Mouse (Mus musculus) erythroblast, adult 5-6 weeks (primary cell): ENCODE measurements at regions not wholly inside any gene's neighbourhood (a gene's known extent, or its start where the extent isn't known, plus 50 kb on each side); places are given as distances from the start of the nearest gene placed in this dataset.

Source experiments
- ATAC-seq: replicated peaks from 2 replicates; pipeline ENCODE4 v1.8.0; 2016; ENCODE audit warnings: moderate number of reproducible peaks, mild to moderate bottlenecking, moderate TSS enrichment, inconsistent platforms; ENCODE audit not compliant: poor library complexity, low FRiP score, severe bottlenecking

DNA sequence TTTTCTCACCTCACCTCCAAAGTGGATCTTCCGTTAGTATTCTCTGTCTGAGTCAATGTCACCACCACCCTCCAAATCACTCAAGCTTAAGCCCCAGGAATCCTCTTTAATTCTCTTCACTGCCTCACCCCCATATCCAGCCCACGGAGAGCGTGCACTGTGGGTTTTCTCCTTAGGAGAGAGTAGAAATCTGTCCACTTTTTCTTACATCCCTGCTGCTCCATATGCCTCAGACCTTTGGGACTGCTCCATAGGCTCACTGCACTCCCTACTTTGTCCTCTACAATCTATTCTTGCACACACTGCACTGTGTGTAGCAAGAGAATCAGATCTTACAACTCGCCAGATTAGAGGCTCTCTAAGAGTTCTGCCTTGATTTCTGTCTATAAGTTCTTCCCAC is 1971.2 kb upstream of the Lrrc6 start:
- ATAC-seq, result no peak

DNA sequence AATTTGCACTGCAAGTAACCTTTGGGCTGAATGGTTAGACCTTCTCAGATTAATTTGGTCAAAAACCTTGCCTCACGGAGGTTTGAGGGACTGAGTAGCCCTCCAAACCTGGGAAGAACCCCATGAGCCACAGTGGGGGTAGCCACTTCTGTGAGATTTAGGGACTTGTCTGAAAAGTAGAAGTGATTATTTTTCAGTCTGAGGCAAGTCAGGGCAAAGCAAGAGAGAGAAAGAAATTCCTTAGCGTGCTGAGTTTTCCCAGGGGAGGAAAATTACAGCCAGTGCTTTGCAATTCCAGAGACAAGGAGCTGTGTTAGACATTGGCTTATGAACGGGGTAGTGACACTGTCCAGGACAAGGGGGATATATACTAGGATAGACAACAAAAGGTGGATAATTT is 1962.1 kb upstream of the Lrrc6 start:
- ATAC-seq, result no peak

DNA sequence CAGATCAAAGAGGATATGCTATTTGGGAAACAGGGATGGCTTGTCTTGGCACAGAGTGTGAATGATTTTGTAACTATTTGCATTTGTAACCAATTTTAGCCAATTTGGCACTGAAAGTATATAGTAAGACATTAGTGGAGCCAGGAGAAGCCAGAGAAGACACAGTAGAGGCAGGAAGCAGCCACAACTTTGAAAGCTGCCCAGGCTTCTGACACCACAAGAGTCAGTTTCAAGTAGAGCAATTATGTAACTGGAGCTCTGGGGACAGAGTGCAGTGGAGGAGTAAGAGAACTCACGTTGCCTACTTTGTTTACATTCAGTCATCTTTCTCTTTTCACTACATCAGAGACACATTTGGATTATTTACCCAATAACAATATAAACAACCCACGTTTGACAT is 1956.5 kb upstream of the Lrrc6 start:
- no peak for ATAC-seq

DNA sequence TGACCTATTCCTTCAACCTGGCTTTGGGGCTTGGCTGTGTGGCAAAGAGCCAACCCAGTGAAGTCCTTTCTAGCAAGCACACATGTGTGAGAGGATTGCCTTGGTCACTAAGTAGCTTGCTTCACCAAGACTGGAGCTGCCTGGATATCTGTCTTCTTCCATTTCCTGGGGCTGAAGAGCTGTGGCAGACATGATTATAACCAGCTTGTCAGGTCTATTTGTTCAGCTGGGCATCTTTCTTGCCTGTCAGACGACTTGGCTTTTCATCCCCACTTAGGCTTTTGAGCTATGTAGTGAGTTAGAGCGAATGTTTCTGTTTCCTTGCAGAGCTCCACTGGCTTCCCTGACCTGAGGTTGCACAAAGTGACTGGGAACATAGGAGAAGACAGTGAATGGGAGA is 1951.3 kb upstream of the Lrrc6 start:
- no peak for ATAC-seq

DNA sequence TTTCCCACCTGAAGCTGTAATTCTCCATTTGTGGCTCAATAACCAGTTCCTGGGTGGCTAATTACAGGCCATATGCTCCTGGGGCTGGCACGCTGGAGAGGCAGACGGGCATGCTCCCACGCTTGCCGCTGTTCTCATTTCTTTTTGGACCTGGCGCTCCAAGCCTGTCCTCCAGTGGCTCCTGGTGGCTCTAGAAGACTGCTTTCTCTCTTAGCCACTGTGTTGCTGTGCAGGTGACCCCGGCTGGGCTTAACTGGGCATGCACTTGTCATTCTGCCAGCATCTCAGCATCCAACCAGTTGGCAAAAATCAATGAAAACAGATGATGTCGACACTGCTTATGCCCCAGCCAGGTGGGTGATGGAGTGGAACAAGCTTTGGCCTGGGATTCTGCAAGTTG is 1944.6 kb upstream of the Lrrc6 start:
- no peak for ATAC-seq

DNA sequence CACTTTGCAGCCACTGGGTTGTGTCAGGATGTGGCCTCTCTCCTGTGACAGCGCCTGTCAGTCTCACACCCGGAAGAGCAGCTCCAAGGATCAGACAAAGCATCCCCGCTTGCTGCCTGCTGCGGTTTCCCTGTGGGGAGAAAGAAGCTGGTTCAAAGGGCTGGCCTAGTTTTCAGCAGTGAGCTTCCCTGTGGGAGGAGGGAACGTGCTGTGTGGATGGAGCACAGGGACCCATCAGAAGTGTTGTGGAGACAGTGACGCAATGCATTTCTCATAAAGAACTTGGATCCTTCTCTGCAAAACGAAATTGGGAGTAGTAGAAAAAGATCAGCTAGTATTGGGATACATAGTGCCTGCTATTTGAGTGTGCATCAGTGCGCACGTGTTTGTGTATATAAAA is 1939.9 kb upstream of the Lrrc6 start:
- no peak for ATAC-seq

DNA sequence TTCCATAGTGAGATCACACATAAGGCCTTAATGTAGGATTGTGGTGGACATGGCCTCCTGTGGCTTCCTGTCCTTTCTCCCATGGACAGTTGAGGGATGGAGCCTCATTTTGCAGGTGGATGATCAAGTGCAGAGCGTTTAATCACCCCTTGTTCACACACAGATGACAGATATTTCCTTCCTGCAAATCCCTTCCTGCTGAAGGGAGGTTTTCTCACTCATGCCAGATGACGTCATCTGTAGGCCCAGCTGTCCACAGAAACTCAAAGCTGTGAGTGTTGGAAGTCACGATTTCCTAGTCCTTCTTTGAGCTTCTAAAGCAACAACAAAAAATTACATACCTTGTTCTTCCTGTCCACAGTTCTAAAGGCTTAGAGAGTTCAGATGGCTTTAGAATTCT is 1935.3 kb upstream of the Lrrc6 start:
- no peak for ATAC-seq

DNA sequence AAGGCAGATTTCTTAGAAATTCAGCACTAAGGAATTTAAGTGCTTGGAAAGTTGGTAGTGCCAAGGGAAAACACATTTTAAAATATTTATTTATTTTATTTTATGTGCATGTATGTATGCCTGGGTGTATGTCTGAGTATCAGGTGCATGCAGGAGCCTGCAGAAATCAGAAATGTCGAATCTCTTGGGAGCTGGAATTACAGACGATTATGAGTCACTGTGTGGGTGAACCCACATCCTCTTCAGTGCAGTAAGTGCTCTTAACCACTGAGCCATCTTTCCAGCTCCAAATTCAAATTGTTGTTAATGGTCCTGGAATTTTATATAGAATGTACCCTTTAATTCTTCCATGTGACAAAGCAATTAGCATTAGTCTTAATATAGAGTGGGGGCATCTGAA is 1930.5 kb upstream of the Lrrc6 start:
- ATAC-seq, result no peak

DNA sequence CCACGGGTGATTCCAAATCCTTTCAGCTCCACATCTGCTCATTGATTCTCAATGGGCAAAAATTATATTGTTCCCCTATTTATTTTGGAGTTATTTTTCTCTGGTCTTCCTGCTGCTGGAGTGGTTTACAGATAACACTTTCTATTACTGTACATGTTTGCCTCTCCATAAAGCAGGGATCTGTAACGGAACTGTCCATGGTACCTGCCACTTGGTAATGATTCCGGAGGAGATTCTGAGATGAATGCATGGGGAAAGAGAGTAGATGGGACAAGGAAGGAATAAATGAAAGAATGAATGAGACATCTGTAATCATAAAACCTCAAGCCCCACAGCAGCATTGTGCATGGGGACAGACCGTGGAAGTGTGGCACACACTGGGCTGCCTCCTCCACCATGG is 1929.8 kb upstream of the Lrrc6 start:
- no peak for ATAC-seq

DNA sequence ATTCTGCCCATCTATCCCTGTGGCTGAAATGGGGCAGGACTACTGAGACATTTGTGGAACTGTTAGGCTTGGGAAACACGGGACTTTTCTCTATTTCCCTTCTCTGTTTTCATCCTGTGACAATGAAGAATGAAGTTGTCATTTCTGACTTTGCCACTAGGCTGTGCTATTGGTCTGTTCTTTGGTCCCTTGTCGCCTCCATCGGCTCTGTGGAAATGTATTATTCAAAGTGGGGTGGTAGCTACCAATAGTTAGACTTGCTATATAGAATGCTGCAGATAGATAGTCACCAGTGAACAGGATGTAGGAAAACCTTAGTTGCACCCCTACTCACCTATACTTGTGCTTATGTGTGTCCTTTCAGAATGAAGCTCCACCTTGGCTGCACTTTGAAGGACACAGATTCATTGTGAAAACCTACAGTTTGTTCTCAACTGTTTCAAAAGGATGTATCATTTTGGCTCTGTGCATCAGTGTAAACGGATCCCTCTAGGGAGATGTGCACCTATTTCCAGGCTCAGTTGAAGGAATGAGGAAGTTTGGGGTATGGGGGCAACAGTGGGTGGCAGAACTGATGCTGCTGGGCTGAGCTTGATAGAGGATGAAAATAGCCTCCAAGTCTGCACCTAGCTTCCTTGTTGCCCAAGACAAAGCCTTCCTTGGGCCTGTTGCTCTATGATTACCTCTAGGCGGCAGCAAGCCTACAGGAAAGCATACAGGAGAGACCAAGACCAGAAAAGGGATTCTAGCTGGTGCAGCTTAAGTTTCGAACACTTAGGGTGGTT is 1927.9 kb upstream of the Lrrc6 start:
- ATAC-seq, result no peak

DNA sequence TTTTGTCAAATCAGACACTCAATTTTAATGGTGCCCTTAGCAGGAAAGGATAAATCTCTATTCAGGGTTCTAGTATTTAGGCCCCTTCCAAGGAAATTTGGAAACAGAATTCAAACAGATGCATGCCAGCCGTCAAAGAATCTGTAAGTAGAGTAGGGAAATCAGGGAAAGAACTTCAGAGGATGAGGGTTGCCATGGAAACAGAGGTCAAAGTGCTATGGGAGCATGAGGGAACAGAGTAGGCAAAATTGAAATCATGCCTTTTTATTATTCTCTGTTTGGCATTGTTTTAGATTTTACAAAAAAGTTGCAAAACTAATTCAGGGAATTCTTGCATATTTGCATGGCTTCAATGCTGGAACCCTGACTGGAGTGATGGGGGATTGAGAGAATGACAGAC is 1916.4 kb upstream of the Lrrc6 start:
- no peak for ATAC-seq

DNA sequence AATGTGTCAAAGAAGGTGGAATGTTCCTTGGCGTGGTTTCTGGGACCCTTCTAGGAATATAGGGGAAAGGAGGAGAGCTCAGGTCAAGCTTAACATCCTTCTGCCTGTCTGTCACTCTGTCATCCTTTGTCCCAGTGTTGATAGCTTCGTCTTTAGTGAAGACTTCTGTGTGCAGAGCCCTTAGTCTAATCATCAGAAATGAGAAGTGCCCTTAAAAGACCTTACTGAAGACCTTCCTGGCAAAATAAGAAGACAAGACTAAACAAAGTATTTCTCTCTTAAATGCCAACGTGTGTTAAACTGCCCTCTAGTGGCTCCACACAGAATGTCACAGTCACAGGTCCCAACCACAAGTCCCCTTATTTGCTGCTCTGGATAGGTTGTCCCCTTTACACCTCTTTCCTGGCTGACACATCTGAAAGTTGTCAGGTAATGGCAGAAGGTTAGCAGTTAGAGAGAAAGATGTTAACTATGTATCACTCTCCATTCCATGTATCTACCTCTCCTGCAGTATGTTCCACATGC is 1914.8 kb upstream of the Lrrc6 start:
- no peak for ATAC-seq

DNA sequence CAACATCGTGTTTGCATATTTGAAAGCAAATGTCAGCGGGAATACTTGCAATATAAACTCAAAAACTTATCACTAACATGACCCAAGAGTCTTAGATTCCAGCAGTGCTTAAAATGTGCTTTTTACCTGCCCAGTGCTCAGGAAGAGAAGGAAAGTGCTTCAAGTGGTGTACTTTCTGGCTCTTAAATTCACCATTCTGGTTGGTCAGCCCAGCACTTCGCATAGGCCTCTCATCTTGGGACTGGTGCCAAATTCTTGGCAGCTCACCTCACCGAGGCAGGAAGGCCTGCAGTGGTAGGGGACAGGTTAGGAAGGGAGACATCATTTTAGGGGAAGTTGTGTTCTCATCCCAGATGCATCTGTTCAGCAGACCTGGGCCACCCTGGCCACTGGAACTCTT is 1913.3 kb upstream of the Lrrc6 start:
- ATAC-seq, result no peak

DNA sequence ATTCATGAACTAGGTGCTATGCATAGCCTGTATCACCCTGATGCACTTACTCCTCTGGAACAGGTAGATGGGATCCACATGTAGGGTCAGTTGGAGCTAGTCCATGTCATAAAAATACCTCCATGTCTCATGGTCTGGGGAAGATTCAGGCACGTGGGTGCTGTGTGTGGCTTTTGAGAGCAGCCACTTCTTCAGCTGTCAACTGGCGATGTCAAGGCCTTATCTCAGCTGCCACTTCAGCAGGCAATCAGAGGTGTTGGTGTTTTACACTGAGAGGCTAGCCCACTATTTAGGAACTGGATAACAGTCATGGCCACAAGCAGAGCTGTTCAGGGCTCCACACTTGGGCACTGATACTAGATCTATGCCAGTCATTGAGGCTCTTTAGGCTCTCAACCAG is 1912.0 kb upstream of the Lrrc6 start:
- no peak for ATAC-seq

DNA sequence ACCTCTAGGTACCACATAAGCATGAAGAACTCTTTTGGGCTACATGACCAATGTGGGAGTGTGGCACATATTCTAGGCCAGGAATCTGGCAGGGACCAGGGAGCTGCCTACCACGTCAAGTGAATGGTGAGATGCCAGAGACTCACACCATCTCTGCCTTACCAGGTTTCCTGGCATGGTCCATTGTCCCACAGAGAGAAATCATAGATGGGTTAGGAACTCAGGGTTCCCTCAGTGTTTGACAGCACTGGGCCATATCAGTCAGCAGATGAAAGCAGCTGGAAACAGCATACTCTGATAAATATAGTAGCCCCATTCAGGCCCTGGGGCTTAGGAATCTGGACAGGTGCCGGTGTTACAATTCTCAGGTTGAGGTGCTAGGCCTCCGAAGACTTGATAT is 1911.4 kb upstream of the Lrrc6 start:
- ATAC-seq, result no peak

DNA sequence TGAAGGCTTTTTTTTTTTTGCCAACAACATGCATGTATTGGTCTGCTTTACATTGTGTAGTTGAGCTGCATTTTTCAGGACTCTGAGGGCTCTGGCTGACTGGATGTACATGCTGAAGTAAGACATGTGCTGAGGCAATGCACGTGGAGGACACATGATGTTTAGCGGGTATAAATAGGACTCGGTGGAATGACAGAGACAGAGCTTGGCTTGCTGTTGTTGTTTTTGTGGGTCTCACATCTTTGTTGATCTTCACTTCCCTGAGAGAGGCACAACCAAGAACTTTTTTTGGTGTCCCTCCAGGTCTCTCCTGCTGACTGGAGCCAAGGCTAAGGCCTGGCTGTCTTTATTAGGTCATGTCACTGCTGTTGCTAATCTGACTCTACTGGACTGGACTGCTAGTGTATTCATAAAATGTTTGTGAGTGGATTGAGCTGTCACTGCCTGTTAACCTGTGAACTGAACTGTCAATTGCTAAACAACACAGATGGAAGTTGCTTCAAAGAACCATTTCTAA is 1902.9 kb upstream of the Lrrc6 start:
- ATAC-seq, result no peak

DNA sequence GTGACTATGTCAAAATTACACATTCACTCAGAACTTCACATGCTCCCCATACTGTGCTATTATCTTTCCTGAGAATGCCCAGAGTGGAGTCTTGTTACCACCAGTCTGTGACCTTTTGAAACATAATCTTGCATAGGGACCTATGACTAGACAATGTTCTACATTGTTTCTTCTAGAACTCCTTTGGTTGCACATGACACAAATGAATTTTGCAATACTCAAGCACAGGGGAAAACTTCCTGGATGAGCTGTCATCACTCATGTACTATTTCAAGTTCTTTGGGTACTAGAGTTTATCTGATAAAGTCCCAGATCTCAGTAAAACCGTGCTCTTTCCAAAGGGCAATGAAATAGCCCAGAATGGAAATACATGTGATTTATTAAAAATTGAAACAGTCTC is 1901.0 kb upstream of the Lrrc6 start:
- ATAC-seq, result no peak

DNA sequence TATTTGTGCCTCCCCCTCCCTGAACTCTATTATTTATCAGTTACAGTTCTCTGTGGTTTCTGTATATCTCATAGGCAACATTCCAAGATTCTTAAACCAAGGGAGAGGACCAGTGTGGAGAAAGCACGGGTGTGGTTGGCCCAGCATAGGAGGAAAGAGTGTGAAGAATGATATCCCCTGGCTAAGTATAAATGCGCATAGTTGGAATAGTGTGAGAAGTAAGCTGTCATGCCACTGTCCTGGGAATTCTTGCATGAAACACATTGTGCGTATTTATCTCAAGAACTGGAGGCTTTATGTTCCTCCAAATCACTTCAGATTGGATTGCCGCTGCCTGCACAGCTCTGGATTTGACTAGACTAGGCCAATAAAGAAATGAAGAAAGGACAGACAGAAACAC is 1900.3 kb upstream of the Lrrc6 start:
- no peak for ATAC-seq

DNA sequence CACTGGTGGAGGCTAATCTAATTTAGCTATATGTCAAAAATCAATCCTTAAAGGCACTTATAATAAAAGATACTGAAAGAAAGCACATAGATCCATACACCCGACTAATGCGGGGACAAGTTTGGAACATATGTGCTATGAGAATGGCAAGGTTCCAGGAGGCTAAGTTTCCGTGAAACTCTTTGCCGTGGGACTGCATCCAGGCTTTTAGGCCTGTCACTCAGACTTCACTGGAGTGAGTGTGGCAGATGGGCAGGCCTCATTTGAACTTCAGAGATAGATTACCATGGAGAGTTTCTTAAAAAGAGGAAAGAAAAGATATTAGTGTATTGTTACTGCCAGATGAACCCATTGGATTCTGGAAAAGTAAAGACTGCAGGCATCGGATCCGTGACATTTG is 1895.9 kb upstream of the Lrrc6 start:
- ATAC-seq, result no peak

DNA sequence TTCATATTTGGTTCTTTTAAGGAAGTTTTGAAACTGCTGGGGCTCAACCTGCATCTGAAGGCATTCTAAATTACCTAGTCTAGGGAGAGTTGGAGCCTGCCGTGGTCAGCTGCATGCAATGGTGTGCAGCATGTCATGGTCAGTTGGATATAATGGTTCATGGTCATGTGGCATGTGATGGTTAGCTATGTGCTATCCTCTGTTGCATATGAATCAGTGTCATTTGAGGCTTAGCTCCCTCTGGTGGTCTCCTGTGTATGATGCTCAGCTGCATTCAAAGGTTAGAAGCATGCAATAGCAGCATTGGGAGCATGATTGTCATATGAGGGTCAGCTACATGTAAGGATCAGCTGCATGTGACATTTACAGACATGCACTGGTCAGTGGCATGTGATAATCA is 1894.0 kb upstream of the Lrrc6 start:
- no peak for ATAC-seq

DNA sequence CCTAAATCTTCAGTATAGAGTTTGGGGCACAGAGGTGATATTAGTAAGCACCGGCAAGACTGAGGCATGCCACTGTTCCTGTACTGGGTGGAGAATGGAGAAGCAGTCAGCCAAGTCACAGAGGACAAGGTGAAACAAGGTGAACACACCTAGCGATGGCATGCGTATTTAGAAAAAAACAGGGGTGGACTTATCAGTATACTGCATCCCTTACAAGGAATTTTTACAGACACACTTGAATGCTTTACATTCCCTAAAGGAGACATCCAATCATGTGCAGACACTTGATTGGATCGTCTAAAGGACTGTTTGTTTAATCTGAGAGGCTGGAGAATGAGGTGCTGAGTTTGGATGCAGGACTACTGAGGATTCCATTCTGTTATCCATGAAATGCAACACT is 1893.4 kb upstream of the Lrrc6 start:
- ATAC-seq, result no peak

DNA sequence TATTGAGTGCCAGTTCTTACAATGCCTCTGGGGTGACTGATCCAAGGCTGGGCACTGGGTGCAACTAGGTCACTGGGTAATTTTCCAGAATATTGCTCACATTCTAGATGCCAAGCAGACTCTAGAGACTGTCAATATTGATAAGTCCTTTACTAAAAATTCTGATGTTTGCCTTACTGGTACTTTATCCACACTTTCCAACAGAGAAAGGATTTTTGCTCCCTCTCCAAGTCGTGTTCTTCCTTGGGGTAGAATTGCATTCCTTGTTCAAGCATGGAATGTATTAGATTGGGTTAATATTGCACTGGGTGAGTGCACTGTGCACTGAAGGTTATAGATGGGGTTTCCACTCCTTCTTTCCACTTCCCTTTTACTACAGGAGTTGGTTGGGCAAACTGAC is 1891.0 kb upstream of the Lrrc6 start:
- no peak for ATAC-seq
